Mouse (Mus musculus) lung, postnatal 0 days (tissue): ENCODE measurements around the gene Actn3.

Source experiments
- CTCF ChIP-seq: IDR thresholded peaks from 2 replicates; pipeline ENCODE4 v1.5.1; 2016; ENCODE audit warnings: antibody characterized with exemption, mild to moderate bottlenecking
- EP300 ChIP-seq: IDR thresholded peaks from 2 replicates; pipeline ENCODE4 v1.6.1; 2016; ENCODE audit warnings: antibody characterized with exemption, mild to moderate bottlenecking, control low read depth

DNA sequence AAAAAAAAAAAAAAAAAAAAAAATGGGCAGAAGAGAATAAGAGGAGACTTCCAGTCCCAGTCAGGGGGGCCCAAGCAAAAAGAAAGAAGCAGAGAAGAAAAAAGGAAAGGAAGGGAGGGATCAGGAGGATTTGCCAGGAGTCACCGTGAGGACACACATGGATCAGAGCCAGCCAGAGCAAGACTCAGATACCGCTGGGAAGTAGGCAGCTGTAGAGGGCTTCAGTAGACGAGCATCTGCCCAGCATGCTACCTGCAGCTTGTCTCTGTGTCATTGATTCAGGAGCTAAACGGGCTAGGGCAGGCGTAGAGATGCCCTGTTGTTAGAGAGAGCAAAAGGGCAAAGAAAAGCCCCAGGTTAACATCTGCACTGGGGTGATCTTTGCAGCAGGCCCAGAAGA, 27.4 kb downstream of the Actn3 start:
- TF ChIP-seq CTCF (no peak), EP300 (no peak)
